Mouse (Mus musculus) embryonic facial prominence, embryonic 13.5 days (tissue): Measurements from ENCODE around the gene Cfap52. TPM values are rescaled to one million over a fixed set of nuclear protein-coding genes. Genes with fewer than 3 reads are reported as not detected.

ENCODE experiments used
- ATAC-seq: fragments of 200-750 bp; cut with Nextera tagmentation; 2 replicates; pipeline ENCODE4 v1.8.0; 2017; ENCODE audit warnings: low read depth; ENCODE audit not compliant: insufficient number of reproducible peaks, insufficient read depth, low FRiP score, low TSS enrichment
- H3K27ac ChIP-seq: fragments of 300-500 bp; sonication (generic); 2 replicates; pipeline ENCODE4 v1.5.1; 2015; ENCODE audit warnings: moderate library complexity, mild to moderate bottlenecking, inconsistent platforms
- H3K27me3 ChIP-seq: fragments of 300-500 bp; sonication (generic); 2 replicates; pipeline ENCODE4 v1.6.1; 2015; ENCODE audit warnings: mild to moderate bottlenecking, inconsistent platforms
- H3K36me3 ChIP-seq: fragments of 300-500 bp; sonication (generic); 2 replicates; pipeline ENCODE4 v1.6.1; 2015; ENCODE audit warnings: mild to moderate bottlenecking, inconsistent platforms
- H3K4me1 ChIP-seq: fragments of 300-500 bp; sonication (generic); 2 replicates; pipeline ENCODE4 v1.6.1; 2015; ENCODE audit warnings: inconsistent platforms
- H3K4me2 ChIP-seq: fragments of 300-500 bp; sonication (generic); 2 replicates; pipeline ENCODE4 v1.6.1; 2015; ENCODE audit warnings: moderate library complexity, mild to moderate bottlenecking, inconsistent platforms
- H3K4me3 ChIP-seq: fragments of 300-500 bp; sonication (generic); 2 replicates; pipeline ENCODE4 v1.5.1; 2015; ENCODE audit warnings: mild to moderate bottlenecking, inconsistent platforms
- H3K9ac ChIP-seq: fragments of 300-500 bp; sonication (generic); 2 replicates; pipeline ENCODE4 v1.6.1; 2015; ENCODE audit warnings: mild to moderate bottlenecking, inconsistent platforms
- H3K9me3 ChIP-seq: fragments of 300-500 bp; sonication (generic); 2 replicates; pipeline ENCODE4 v1.6.1; 2016; ENCODE audit warnings: inconsistent platforms
- WGBS: fragments of 180-500 bp; shearing (Covaris S2); methylation state at CpG from one replicate; pipeline ENCODE4 v1.1.7; 2015; ENCODE audit warnings: mixed read lengths; 5-methylcytosine and 5-hydroxymethylcytosine counted together
- polyA plus RNA-seq: library from polyadenylated mRNA; unstranded; fragments of >200 nt; fragmentation: Nextera tagmentation; extraction: Ambion mirVana; gene quantifications from 2 replicates; pipeline ENCODE4 v1.2.1, GENCODE M21; 2015

The Cfap52 gene
- polyA plus RNA-seq, 1 experiment from 2014 or later: 0.63 TPM

- H3K9me3 ChIP-seq: no peaks in the 10 kb centered on the region
- no peak overlapping the region for H3K4me3 ChIP-seq
- ATAC-seq: no peak
- H3K9ac ChIP-seq: no peak overlapping the region
- no peaks in the 10 kb centered on the region for H3K27me3 ChIP-seq
- peak overlapping the region; percentile 62 for H3K27ac ChIP-seq
- peaks cover 19% of the 10 kb centered on the region for H3K4me1 ChIP-seq
- peaks cover 26% of the 10 kb centered on the region for H3K36me3 ChIP-seq
- 68% methylated on average over 5 of the region's 5 CpGs for WGBS
- no peak overlapping the region for H3K4me2 ChIP-seq
Measured at GRCm38 (mm10) chr11:67973225-67973624, 7.8 kb upstream of the Cfap52 start.

GRCm38 (mm10) chr11:67972606-67973005, 7.2 kb upstream of the Cfap52 start:
- H3K4me2 ChIP-seq: no peak overlapping the region
- H3K9me3 ChIP-seq: no peaks in the 10 kb centered on the region
- H3K4me3 ChIP-seq: no peak overlapping the region
- 50% methylated on average over 1 of the region's 1 CpGs for WGBS
- H3K36me3 ChIP-seq: peaks cover 26% of the 10 kb centered on the region
- H3K27me3 ChIP-seq: no peaks in the 10 kb centered on the region
- peaks cover 25% of the 10 kb centered on the region for H3K4me1 ChIP-seq
- no peak overlapping the region for H3K9ac ChIP-seq
- no peak for ATAC-seq
- H3K27ac ChIP-seq: peak overlapping the region; percentile 62

- Histone ChIP-seq H3K4me3 (peak overlapping the region; percentile 9; the same call in 1 of the 2 replicates), H3K4me2 (peak overlapping the region; percentile 11), H3K9ac (0 out of 2 replicates have a peak overlapping the region, but pooled peaks have one; percentile 21), H3K4me1 (peaks cover 25% of the 10 kb centered on the region), H3K27me3 (no peaks in the 10 kb centered on the region), H3K36me3 (peaks cover 16% of the 10 kb centered on the region; the same call in 1 of the 2 replicates), H3K27ac (no peak overlapping the region), H3K9me3 (no peaks in the 10 kb centered on the region)
- WGBS: 60% methylated on average over 11 of the region's 11 CpGs
- no peak for ATAC-seq
Measured at GRCm38 (mm10) chr11:67967831-67968230, 2.4 kb upstream of the Cfap52 start.

GRCm38 (mm10) chr11:67965905-67966878, 741 bp upstream of the Cfap52 start, which contains the start of gene Stx8:
Stx8 (plus strand) TSS chr11:67966193.
- under 1% methylated on average over 28 of the region's 28 CpGs for WGBS
- Histone ChIP-seq H3K4me3 (peak within 1 kb of the TSS; percentile 86), H3K4me2 (peak within 1 kb of the TSS; percentile 87), H3K4me1 (peaks cover 18% of the 10 kb centered on the region), H3K27me3 (no peaks in the 10 kb centered on the region), H3K9ac (peak within 1 kb of the TSS; percentile 87), H3K27ac (peak within 1 kb of the TSS; percentile 22; the same call in 1 of the 2 replicates), H3K36me3 (peaks cover 11% of the 10 kb centered on the region; the same call in 1 of the 2 replicates), H3K9me3 (no peaks in the 10 kb centered on the region)
- ATAC-seq: peak; percentile 37; the same call in 1 of the 2 replicates

GRCm38 (mm10) chr11:67964110-67964509, 1.3 kb downstream of the Cfap52 start:
- WGBS: 78% methylated on average over 6 of the region's 6 CpGs
- H3K9me3 ChIP-seq: no peaks in the 10 kb centered on the region
- peaks cover 18% of the 10 kb centered on the region for H3K4me1 ChIP-seq
- H3K27me3 ChIP-seq: no peaks in the 10 kb centered on the region
- no peak overlapping the region for H3K4me2 ChIP-seq
- H3K4me3 ChIP-seq: no peak overlapping the region
- no peak for ATAC-seq
- H3K36me3 ChIP-seq: no peaks in the 10 kb centered on the region
- H3K27ac ChIP-seq: no peak overlapping the region
- no peak overlapping the region for H3K9ac ChIP-seq

- Histone ChIP-seq H3K36me3 (no peaks in the 10 kb centered on the region), H3K27me3 (no peaks in the 10 kb centered on the region), H3K4me3 (no peak overlapping the region), H3K27ac (no peak overlapping the region), H3K9me3 (no peaks in the 10 kb centered on the region), H3K4me1 (peaks cover 3% of the 10 kb centered on the region; the same call in 1 of the 2 replicates), H3K9ac (no peak overlapping the region), H3K4me2 (no peak overlapping the region)
- no peak for ATAC-seq
- 88% methylated on average over 6 of the region's 6 CpGs for WGBS
Measured at GRCm38 (mm10) chr11:67954413-67954812, 11.0 kb downstream of the Cfap52 start.

- WGBS: 74% methylated on average over 5 of the region's 5 CpGs
- ATAC-seq: no peak
Measured at GRCm38 (mm10) chr11:67953604-67954003, 11.8 kb downstream of the Cfap52 start.

GRCm38 (mm10) chr11:67949475-67949874, 16.0 kb downstream of the Cfap52 start:
- H3K4me3 ChIP-seq: no peak overlapping the region
- peaks cover 15% of the 10 kb centered on the region for H3K4me1 ChIP-seq
- H3K9me3 ChIP-seq: no peaks in the 10 kb centered on the region
- no peak overlapping the region for H3K9ac ChIP-seq
- no peak overlapping the region for H3K4me2 ChIP-seq
- no peak overlapping the region for H3K27ac ChIP-seq
- H3K27me3 ChIP-seq: no peaks in the 10 kb centered on the region
- whole genome bisulfite sequencing: 68% methylated on average over 9 of the region's 9 CpGs
- no peaks in the 10 kb centered on the region for H3K36me3 ChIP-seq
- ATAC-seq: no peak

More at GRCm38 (mm10) chr11:67953604-67954003, 11.8 kb downstream of the Cfap52 start:
- no peaks in the 10 kb centered on the region for H3K36me3 ChIP-seq
- H3K9ac ChIP-seq: no peak overlapping the region
- no peaks in the 10 kb centered on the region for H3K27me3 ChIP-seq
- H3K4me3 ChIP-seq: no peak overlapping the region
- H3K27ac ChIP-seq: no peak overlapping the region
- no peaks in the 10 kb centered on the region for H3K9me3 ChIP-seq
- no peak overlapping the region for H3K4me2 ChIP-seq
- H3K4me1 ChIP-seq: peaks cover 10% of the 10 kb centered on the region

GRCm38 (mm10) chr11:67948229-67948628, 17.2 kb downstream of the Cfap52 start:
- ATAC-seq: no peak
- no peak overlapping the region for H3K9ac ChIP-seq
- no peak overlapping the region for H3K27ac ChIP-seq
- H3K4me3 ChIP-seq: no peak overlapping the region
- H3K36me3 ChIP-seq: no peaks in the 10 kb centered on the region
- peaks cover 15% of the 10 kb centered on the region for H3K4me1 ChIP-seq
- H3K9me3 ChIP-seq: no peaks in the 10 kb centered on the region
- H3K27me3 ChIP-seq: no peaks in the 10 kb centered on the region
- no peak overlapping the region for H3K4me2 ChIP-seq
- 45% methylated on average over 3 of the region's 3 CpGs for WGBS

GRCm38 (mm10) chr11:67932156-67932555, 33.3 kb downstream of the Cfap52 start:
- WGBS: 82% methylated on average over 3 of the region's 3 CpGs
- Histone ChIP-seq H3K9ac (no peak overlapping the region), H3K4me2 (no peak overlapping the region), H3K27ac (no peak overlapping the region), H3K36me3 (no peaks in the 10 kb centered on the region), H3K4me3 (no peak overlapping the region), H3K9me3 (no peaks in the 10 kb centered on the region), H3K27me3 (no peaks in the 10 kb centered on the region), H3K4me1 (no peaks in the 10 kb centered on the region)
- no peak for ATAC-seq

GRCm38 (mm10) chr11:67926348-67927055, 38.9 kb downstream of the Cfap52 start:
- Histone ChIP-seq H3K36me3 (no peaks in the 10 kb centered on the region), H3K4me2 (no peak overlapping the region), H3K27me3 (peaks cover 9% of the 10 kb centered on the region), H3K9ac (no peak overlapping the region), H3K9me3 (no peaks in the 10 kb centered on the region), H3K4me1 (peaks cover 4% of the 10 kb centered on the region; the same call in 1 of the 2 replicates), H3K4me3 (no peak overlapping the region), H3K27ac (no peak overlapping the region)
- 16% methylated on average over 10 of the region's 15 CpGs for WGBS
- no peak for ATAC-seq
